Mouse (Mus musculus): ENCODE results near the gene Camta1.

Gene Camta1

GRCm38 (mm10) chr4:150926924-150927705 lies 934.6 kb downstream of the Camta1 start:
- no peak for TF ChIP-seq GATA4 (IDR thresholded peaks at IDR 0.05; ENCODE audit: insufficient replicate concordance, low read length)

- no peak for TF ChIP-seq GATA4 (IDR thresholded peaks at IDR 0.05; ENCODE audit: insufficient replicate concordance, low read length)
Measured at GRCm38 (mm10) chr4:150925923-150926322, 935.8 kb downstream of the Camta1 start.

GRCm38 (mm10) chr4:150924936-150925335 lies 936.7 kb downstream of the Camta1 start:
- no peak for TF ChIP-seq GATA4 (IDR thresholded peaks at IDR 0.05; ENCODE audit: insufficient replicate concordance, low read length)

GRCm38 (mm10) chr4:150924308-150924707 lies 937.4 kb downstream of the Camta1 start:
- no peak for TF ChIP-seq GATA4 (IDR thresholded peaks at IDR 0.05; ENCODE audit: insufficient replicate concordance, low read length)

GRCm38 (mm10) chr4:150921206-150921605 lies 940.5 kb downstream of the Camta1 start:
- TF ChIP-seq GATA4 (IDR thresholded peaks at IDR 0.05; ENCODE audit: insufficient replicate concordance, low read length) = no peak

GRCm38 (mm10) chr4:150917336-150918027 lies 944.2 kb downstream of the Camta1 start:
- TF ChIP-seq GATA4 (IDR thresholded peaks at IDR 0.05; ENCODE audit: insufficient replicate concordance, low read length) = no peak

- TF ChIP-seq GATA4 (IDR thresholded peaks at IDR 0.05; ENCODE audit: insufficient replicate concordance, low read length) = no peak
Measured at GRCm38 (mm10) chr4:150915181-150915906, 946.3 kb downstream of the Camta1 start.

GRCm38 (mm10) chr4:150914290-150914733 lies 947.4 kb downstream of the Camta1 start, which contains the start of the genes Park7 and Tnfrsf9:
Gene Park7, minus strand, starts transcription at chr4:150914437.
Gene Tnfrsf9, plus strand, starts transcription at chr4:150914562.
- peak; percentile 80; the same call in 1 of the 2 replicates for TF ChIP-seq GATA4 (IDR thresholded peaks at IDR 0.05; ENCODE audit: insufficient replicate concordance, low read length)

- no peak for TF ChIP-seq GATA4 (IDR thresholded peaks at IDR 0.05; ENCODE audit: insufficient replicate concordance, low read length)
Measured at GRCm38 (mm10) chr4:150913743-150914142, 947.9 kb downstream of the Camta1 start.

- no peak for TF ChIP-seq GATA4 (IDR thresholded peaks at IDR 0.05; ENCODE audit: insufficient replicate concordance, low read length)
Measured at GRCm38 (mm10) chr4:150910164-150910951, 951.3 kb downstream of the Camta1 start.

GRCm38 (mm10) chr4:150909451-150910156 lies 952.1 kb downstream of the Camta1 start:
- peak; percentile 18; the same call in 1 of the 2 replicates for TF ChIP-seq GATA4 (IDR thresholded peaks at IDR 0.05; ENCODE audit: insufficient replicate concordance, low read length)

GRCm38 (mm10) chr4:150907099-150907498 lies 954.6 kb downstream of the Camta1 start:
- TF ChIP-seq GATA4 (IDR thresholded peaks at IDR 0.05; ENCODE audit: insufficient replicate concordance, low read length) = no peak

- TF ChIP-seq GATA4 (IDR thresholded peaks at IDR 0.05; ENCODE audit: insufficient replicate concordance, low read length) = no peak
Measured at GRCm38 (mm10) chr4:150903091-150903742, 958.5 kb downstream of the Camta1 start.
